Mouse (Mus musculus): ENCODE results near the gene Map3k14. TPM values are rescaled to one million over a fixed set of nuclear protein-coding genes. Genes with fewer than 3 reads are reported as not detected.
A peak's percentile ranks its signal among the peaks of the same experiment; 100 is the strongest.

The Map3k14 gene
- polyA plus RNA-seq, 1 experiment from 2014 or later: 3.3 TPM

DNA sequence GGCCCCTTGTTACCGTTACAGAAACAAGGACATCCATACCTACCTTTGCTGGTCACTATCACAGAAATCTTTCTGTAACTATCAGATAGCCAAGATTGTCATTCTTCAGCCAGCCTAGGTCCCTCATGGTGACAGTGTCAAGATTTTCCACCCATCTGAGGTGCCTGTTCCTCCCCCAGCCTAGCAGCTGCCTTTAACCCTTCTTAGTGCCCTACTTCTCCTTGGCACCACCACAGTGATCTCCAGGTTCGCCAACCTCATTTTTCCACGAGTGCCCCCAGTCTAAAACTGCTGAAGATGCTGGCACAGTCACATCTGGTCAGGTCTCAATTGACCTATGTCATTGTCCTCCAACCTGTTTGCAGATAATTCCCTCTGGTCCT, 97.2 kb downstream of the Map3k14 start:
- H3K4me3 ChIP-seq (ENCODE audit: low read depth, low read length): peak overlapping the region; percentile 66
- no peak for DNase-seq (ENCODE audit: low spot score)
- no peak for ATAC-seq (ENCODE audit: low FRiP score)
- peak overlapping the region; percentile 99 for H3K4me2 ChIP-seq (replicated peaks; ENCODE audit: low read depth, low read length)
- H3K36me3 ChIP-seq (ENCODE audit: control insufficient read depth, insufficient read depth, low read length): no peaks in the 10 kb centered on the region
- H3K9me3 ChIP-seq (ENCODE audit: control insufficient read depth, low read length): no peaks in the 10 kb centered on the region
- no peak overlapping the region for H3K9ac ChIP-seq (ENCODE audit: low read depth, low read length)
- peaks cover 41% of the 10 kb centered on the region for H3K27me3 ChIP-seq (ENCODE audit: control insufficient read depth, insufficient read depth, low read length)
- H3K4me1 ChIP-seq (replicated peaks; ENCODE audit: control insufficient read depth, insufficient read depth, low read length): no peaks in the 10 kb centered on the region
- 50% methylated on average over 3 of the region's 3 CpGs for WGBS
- H3K27ac ChIP-seq (ENCODE audit: low read depth, low read length): no peak overlapping the region

Other genes with a start within 250 kb of the Map3k14 start
- 41.0 and 51.1 TPM in 2 replicates for gene Nmt1, start 239.3 kb downstream of the Map3k14 start, polyA plus RNA-seq (2014; fragmentation: Nextera tagmentation; extraction: Ambion mirVana)
- 228 and 229 TPM in 2 replicates for gene Dcakd, start 239.1 kb downstream of the Map3k14 start, polyA plus RNA-seq (2014; fragmentation: Nextera tagmentation; extraction: Ambion mirVana)
- 1.0 and 1.7 TPM in 2 replicates for gene Plcd3, start 165.8 kb downstream of the Map3k14 start, polyA plus RNA-seq (2014; fragmentation: Nextera tagmentation; extraction: Ambion mirVana)
- gene Acbd4, start 165.8 kb downstream of the Map3k14 start, polyA plus RNA-seq (2014; fragmentation: Nextera tagmentation; extraction: Ambion mirVana): 4.9 and 6.2 TPM in 2 replicates
- 4.1 and 5.4 TPM in 2 replicates for gene Hexim1, start 151.2 kb downstream of the Map3k14 start, polyA plus RNA-seq (2014; fragmentation: Nextera tagmentation; extraction: Ambion mirVana)
- 5.2 and 7.3 TPM in 2 replicates for gene Hexim2, start 135.0 kb downstream of the Map3k14 start, polyA plus RNA-seq (2014; fragmentation: Nextera tagmentation; extraction: Ambion mirVana)
- 0.91 and 1.1 TPM in 2 replicates for gene Fmnl1, start 96.4 kb downstream of the Map3k14 start, polyA plus RNA-seq (2014; fragmentation: Nextera tagmentation; extraction: Ambion mirVana)
- gene 1700023F06Rik, start 58.9 kb downstream of the Map3k14 start, polyA plus RNA-seq (2014; fragmentation: Nextera tagmentation; extraction: Ambion mirVana): 0.25 and 0.27 TPM in 2 replicates
- not detected in 2 replicates for gene Spata32, start 49.0 kb downstream of the Map3k14 start, polyA plus RNA-seq (2014; fragmentation: Nextera tagmentation; extraction: Ambion mirVana)
- gene Arhgap27, start 96.2 kb upstream of the Map3k14 start, polyA plus RNA-seq (2014; fragmentation: Nextera tagmentation; extraction: Ambion mirVana): 2.8 and 3.6 TPM in 2 replicates
- gene Plekhm1, start 145.2 kb upstream of the Map3k14 start, polyA plus RNA-seq (2014; fragmentation: Nextera tagmentation; extraction: Ambion mirVana): 7.2 and 7.3 TPM in 2 replicates
- not detected in 2 replicates for gene Lrrc37a, start 237.1 kb upstream of the Map3k14 start, polyA plus RNA-seq (2014; fragmentation: Nextera tagmentation; extraction: Ambion mirVana)

Data from hindbrain, embryonic 11.5 days (tissue).